Mouse (Mus musculus): ENCODE measurements around the gene Vmn2r8. TPM values are rescaled to one million over a fixed set of nuclear protein-coding genes. Genes with fewer than 3 reads are reported as not detected.
"Not testable (repeated sequence)": the region's sequence is repeated elsewhere in the genome, so short reads cannot be mapped to it uniquely, and the experiment has no call there.

Vmn2r8 gene
- not detected in 2 replicates for total RNA-seq (2017)

DNA sequence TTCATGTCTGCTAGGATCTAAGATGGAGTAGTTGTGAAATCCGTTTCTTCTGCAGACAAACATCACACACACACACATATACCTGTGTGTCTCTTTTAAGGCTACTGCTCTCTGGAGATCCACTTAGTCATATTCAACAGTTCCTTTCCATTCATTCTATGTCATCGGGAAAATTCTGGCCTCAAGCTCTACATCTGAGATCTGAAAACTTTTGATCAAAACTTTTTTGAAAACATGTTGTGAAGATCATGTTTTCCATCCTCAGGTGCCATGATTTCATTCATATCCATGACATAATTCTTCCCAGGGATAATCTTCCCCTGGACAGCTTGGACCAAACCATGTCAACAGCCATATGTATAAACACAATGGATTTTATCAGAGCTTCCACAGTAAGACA lies at the start of gene Vmn2r8:
TSS of gene Vmn2r8 (minus strand) at position 101 of the 400 bp plus-strand sequence.
- ATAC-seq (replicated peaks in 1 of 2; ENCODE audit: insufficient read depth in 1 of 2, low FRiP score in 2 of 2, low TSS enrichment in 1 of 2, low read depth in 1 of 2, poor library complexity in 2 of 2, severe bottlenecking in 2 of 2): not testable (repeated sequence)

DNA sequence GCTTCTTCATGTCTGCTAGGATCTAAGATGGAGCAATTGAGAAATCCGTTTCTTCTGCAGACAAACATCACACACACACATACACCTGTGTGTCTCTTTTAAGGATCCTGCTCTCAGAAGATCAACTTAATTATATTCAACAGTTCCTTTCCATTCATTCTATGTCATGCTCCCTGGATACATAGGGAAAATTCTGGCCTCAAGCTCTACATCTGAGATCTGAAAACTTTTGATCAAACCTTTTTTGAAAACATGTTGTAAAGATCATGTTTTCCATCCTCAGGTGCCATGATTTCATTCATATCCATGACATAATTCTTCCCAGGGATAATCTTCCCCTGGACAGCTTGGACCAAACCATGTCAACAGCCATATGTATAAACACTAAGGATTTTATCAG lies 43.9 kb upstream of the Vmn2r8 start, which contains the start of gene Vmn2r9:
TSS of gene Vmn2r9 (minus strand) at position 101 of the 400 bp plus-strand sequence.
- not testable (repeated sequence) for ATAC-seq (replicated peaks in 1 of 2; ENCODE audit: insufficient read depth in 1 of 2, low FRiP score in 2 of 2, low TSS enrichment in 1 of 2, low read depth in 1 of 2, poor library complexity in 2 of 2, severe bottlenecking in 2 of 2)

DNA sequence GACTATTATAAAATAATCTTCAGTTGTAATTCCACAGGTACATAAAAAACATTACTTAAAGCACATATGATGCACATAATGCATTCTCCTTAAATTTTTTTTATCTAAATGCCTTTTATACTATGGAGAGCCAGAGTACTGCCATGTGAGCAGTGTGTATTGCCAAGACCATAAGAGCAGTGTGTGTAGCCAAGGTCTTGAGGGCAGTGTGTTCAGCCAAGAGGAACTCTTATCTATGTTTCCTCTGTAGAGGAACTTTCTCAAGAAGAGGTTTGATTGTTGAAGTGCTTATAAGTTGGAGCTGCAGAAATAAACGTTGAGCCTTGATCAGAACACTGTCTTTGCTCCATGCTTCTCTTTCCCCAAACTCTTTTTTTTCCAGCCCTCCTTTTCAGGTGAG lies 40.8 kb upstream of the Vmn2r8 start:
- ATAC-seq (replicated peaks in 1 of 2; ENCODE audit: insufficient read depth in 1 of 2, low FRiP score in 2 of 2, low TSS enrichment in 1 of 2, low read depth in 1 of 2, poor library complexity in 2 of 2, severe bottlenecking in 2 of 2): no peak

DNA sequence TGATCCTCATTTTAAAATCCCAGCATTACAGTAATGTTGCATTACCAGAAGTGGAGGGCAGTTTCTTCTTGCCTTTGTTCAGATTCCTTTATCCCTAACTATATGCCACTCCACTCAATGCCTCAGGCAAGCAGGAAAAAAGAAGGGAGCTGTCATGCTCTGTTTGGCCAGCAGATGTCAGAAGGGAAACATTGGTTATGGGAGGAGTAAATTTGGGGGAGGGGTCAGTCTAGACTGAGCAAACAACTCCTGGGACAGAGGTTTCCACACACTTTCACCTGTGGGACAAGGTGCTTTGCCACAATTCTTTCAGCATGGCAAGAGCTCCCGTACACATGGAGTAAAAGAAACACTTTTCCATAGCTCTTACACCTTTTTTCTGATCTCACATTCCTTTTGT lies 27.5 kb upstream of the Vmn2r8 start:
- ATAC-seq (replicated peaks in 1 of 2; ENCODE audit: insufficient read depth in 1 of 2, low FRiP score in 2 of 2, low TSS enrichment in 1 of 2, low read depth in 1 of 2, poor library complexity in 2 of 2, severe bottlenecking in 2 of 2): no peak

DNA sequence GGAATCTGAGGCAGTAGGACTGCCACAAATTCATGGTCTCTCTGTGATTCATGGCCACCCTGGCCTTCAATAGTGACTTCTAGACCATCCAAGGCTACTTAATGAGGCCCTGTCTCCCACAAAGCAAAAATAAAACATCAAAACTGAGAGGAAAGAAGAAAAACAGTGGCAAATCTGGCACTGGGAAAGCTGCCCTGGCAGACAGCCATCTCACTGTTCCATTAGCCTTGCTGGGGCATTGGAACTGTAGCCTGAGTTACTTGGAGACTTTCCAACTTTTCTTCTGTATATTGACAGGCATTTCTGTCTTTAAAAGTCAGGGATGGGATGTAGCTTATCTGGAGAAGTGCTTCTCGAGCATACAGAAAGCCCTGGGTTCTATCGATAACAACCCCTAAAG lies 14.6 kb upstream of the Vmn2r8 start:
- no peak for ATAC-seq (replicated peaks in 1 of 2; ENCODE audit: insufficient read depth in 1 of 2, low FRiP score in 2 of 2, low TSS enrichment in 1 of 2, low read depth in 1 of 2, poor library complexity in 2 of 2, severe bottlenecking in 2 of 2)

DNA sequence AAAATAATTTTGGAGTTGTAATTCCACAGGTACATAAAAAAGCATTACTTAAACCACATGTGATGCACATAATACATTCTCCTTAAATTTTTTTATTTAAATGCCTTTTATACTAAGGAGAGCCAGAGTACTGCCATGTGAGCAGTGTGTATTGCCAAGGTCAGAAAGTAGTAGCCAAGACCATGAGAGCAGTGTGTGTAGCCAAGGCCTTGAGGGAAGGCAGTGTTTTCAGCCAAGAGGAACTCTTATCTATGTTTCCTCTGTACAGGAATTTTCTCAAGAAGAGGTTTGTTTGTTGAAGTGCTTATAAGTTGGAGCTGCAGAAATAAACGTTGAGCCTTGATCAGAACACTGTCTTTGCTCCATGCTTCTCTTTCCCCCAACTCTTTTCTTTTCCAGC lies 5.0 kb downstream of the Vmn2r8 start:
- no peak for ATAC-seq (replicated peaks in 1 of 2; ENCODE audit: insufficient read depth in 1 of 2, low FRiP score in 2 of 2, low TSS enrichment in 1 of 2, low read depth in 1 of 2, poor library complexity in 2 of 2, severe bottlenecking in 2 of 2)

DNA sequence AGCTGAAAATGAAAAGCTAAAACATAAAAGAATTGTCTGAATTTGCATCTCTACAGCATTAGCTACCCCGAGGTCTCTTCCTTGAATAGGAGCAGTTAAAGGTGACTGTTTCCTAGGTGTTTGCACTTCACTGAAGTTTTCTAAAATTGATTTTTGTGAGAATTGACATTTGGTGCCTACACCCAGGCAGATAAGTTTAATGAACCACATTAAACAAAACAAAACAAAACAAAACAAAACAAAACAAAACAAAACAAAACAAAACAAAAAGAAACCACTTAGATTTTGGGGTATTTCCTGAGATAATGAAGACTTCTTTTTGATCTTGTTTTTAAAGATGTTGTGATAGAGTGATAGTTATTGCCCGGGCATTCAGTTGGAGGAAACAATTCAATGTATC lies 13.4 kb downstream of the Vmn2r8 start, which contains the start of gene Tmed11:
TSS of gene Tmed11 (minus strand) at position 101 of the 400 bp plus-strand sequence.
- ATAC-seq (replicated peaks in 1 of 2; ENCODE audit: insufficient read depth in 1 of 2, low FRiP score in 2 of 2, low TSS enrichment in 1 of 2, low read depth in 1 of 2, poor library complexity in 2 of 2, severe bottlenecking in 2 of 2): not testable (repeated sequence)

DNA sequence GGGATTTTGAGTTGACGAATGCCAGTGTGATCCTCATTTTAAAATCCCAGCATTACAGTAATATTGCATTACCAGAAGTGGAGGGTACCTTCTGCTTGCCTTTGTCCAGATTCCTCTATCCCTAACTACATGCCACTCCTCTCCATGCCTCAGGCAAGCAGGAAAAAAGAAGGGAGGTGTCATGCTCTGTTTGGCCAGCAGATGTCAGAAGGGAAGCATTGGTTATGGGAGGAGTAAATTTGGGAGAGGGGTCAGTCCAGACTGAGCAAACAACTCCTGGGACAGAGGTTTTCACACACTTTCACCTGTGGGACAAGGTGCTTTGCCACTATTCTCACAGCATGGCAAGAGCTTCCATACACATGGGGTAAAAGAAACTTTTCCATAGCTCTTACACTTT lies 18.3 kb downstream of the Vmn2r8 start:
- ATAC-seq (replicated peaks in 1 of 2; ENCODE audit: insufficient read depth in 1 of 2, low FRiP score in 2 of 2, low TSS enrichment in 1 of 2, low read depth in 1 of 2, poor library complexity in 2 of 2, severe bottlenecking in 2 of 2): 0 out of 4 replicates have a peak, but pooled peaks of 1 of the 2 experiments have one; percentile 17

DNA sequence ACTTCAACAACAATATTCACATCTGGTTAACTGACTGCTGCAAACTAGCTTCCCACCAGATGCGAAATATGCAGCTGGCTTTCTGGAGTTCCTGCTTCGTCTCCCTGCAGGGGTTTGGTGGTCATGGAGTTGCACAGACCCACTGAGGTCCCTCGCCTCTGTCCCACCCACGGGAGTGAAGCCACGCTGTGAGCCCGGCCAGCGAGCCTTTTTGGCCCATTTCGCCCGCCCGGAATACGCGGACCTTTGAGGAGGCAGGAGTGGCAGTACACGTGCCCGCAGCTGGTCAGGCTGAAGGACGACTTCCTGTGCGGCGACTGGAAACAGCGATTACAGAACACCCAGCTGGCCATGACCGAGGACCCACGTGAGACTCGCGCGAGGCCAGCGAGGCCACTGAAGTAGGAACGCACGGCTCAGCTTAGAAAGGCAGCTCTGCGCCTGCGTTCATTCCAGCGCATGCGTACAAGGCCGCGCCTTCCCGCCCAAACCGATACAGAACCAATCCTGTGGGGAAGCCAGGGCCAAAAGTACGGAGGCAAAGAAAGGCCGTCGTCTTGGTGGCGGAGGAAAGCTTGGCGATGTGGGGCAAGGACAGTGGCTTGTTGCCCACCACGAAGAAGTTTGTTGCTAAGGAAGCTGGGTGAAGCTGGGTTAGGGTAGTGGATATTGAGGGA lies 33.9 kb downstream of the Vmn2r8 start, which contains the start of gene Rnf212:
TSS of gene Rnf212 (minus strand) at position 353 of the 677 bp plus-strand sequence.
- ATAC-seq (replicated peaks in 1 of 2; ENCODE audit: insufficient read depth in 1 of 2, low FRiP score in 2 of 2, low TSS enrichment in 1 of 2, low read depth in 1 of 2, poor library complexity in 2 of 2, severe bottlenecking in 2 of 2): no peak

DNA sequence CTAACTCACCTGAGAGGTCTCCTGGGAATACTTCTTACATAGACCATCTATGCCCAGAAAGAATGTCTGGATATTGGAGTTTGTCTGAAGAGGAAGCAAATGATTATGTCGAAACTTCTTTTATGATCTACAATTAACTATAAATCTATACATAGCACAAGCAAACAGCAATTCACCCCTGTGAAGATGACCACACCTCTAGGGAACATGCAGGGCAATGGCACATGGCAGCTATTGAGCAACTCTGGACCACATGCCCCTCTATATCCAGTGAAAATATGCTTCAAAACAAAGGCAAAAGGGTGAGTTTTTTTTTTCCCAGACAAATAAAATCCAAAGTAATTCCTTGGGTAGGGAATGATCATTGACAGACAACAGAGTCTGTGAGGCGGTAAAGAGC lies 48.6 kb downstream of the Vmn2r8 start:
- no peak for ATAC-seq (replicated peaks in 1 of 2; ENCODE audit: insufficient read depth in 1 of 2, low FRiP score in 2 of 2, low TSS enrichment in 1 of 2, low read depth in 1 of 2, poor library complexity in 2 of 2, severe bottlenecking in 2 of 2)

DNA sequence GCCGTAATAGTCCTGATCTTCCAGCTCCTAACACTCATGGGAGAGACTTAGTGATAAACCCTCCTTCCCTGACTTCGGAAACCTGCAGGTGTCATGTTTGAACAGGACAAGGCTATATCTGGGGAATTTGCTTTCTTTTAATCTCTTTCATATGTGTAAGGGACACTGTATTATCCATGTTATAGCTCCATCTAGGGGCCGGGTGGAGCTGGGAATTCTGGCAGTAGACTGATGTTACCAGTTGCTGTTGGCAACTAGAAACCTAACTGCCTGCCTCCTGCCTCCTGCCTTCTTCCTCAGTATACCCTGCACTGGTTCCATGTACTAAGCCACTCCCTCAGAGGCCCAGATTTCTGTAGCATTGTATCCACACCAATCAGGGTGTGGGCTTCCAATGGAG lies 50.3 kb downstream of the Vmn2r8 start:
- ATAC-seq (replicated peaks in 1 of 2; ENCODE audit: insufficient read depth in 1 of 2, low FRiP score in 2 of 2, low TSS enrichment in 1 of 2, low read depth in 1 of 2, poor library complexity in 2 of 2, severe bottlenecking in 2 of 2): 0 out of 4 replicates have a peak, but pooled peaks of 1 of the 2 experiments have one; percentile 17

DNA sequence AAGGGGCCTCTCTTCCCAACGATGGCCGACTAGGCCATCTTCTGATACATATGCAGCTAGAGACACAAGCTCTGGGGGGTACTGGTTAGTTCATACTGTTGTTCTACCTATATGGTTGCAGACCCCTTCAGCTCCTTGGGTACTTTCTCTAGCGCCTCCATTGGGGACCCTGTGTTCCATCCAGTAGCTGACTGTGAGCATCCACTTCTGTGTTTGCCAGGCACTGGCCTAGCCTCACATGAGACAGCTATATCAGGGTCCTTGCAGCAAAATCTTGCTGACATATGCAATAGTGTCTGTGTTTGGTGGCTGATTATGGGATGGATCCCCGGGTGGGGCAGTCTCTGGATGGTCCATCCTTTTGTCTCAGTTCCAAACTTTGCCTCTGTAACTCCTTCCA lies 57.4 kb downstream of the Vmn2r8 start:
- ATAC-seq (replicated peaks in 1 of 2; ENCODE audit: insufficient read depth in 1 of 2, low FRiP score in 2 of 2, low TSS enrichment in 1 of 2, low read depth in 1 of 2, poor library complexity in 2 of 2, severe bottlenecking in 2 of 2): not testable (repeated sequence)

DNA sequence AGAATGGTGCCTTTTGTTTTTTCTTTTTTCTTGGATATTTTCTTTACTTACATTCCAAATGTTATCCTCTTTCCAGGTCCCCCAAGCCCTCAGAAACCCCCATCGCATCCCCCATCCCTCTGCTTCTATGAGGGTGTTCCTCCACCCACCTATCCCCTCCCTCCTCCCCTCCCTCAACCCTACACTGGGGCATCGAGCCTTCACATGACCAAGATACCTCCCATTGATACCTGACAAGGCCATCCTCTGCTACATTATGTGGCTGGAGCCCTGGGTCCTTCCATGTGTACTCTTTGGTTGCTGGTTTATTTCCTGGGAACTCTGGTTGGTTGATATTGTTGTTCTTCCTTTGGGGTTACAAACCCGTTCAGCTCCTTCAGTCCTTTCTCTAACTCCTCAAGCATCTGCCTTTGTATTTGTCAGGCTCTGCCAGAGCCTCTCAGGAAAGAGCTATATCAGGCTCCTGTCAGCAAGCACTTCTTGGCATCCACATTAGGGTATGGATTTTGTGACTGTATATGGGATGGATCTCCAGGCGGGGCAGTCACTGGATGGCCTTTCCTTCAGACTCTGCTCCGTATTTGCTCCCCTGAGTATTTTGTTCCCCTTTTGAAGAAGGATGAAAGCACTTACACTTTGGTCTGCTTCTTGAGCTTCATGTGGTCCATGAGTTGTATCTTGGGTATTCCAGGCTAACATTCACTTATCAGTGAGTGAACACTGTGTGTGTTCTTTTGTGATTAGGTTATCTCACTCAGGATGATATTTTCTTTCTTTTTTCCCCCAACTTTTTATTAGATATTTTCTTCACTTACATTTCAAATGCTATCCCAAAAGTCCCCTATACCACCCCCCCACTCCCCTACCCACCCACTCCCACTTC lies 58.1 kb downstream of the Vmn2r8 start:
- ATAC-seq (replicated peaks in 1 of 2; ENCODE audit: insufficient read depth in 1 of 2, low FRiP score in 2 of 2, low TSS enrichment in 1 of 2, low read depth in 1 of 2, poor library complexity in 2 of 2, severe bottlenecking in 2 of 2): no peak

DNA sequence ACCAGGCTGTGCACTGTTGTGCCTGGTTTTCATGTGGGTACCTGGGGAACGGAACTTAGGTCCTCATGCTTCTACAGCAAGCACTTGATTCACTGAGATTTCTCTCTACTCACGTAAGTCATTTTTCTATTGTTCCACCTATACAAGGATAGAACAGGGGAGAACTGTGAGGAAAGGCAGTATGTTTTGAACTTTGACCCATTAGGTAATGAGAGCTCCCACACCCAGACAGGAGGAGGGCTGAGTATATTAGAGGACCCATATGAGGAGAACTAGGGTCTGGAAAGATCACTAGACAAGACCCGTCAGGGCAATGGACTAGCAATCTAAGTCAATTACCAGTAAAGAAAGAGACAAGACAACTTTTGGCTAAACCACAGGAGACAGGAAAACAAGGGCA lies 64.0 kb downstream of the Vmn2r8 start:
- no peak for ATAC-seq (replicated peaks in 1 of 2; ENCODE audit: insufficient read depth in 1 of 2, low FRiP score in 2 of 2, low TSS enrichment in 1 of 2, low read depth in 1 of 2, poor library complexity in 2 of 2, severe bottlenecking in 2 of 2)

DNA sequence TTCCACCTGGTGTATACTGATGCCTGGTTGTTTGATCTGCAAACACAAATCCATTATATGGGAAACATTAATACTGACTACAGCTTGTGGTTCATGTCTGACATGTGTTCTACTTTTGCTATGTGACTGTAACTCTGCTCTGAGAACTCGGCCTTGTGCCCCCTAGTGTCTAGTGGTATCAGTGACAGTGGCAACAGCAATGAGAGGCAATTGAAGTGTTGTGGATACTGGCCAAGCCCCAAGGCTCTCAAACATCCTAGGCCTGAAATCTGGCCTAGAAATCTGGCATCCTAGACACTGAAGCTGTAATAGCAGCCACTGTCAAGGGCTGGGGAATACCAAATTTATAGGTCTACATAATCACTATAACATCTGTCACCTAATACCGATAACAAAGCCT lies 64.8 kb downstream of the Vmn2r8 start:
- 0 out of 4 replicates have a peak, but pooled peaks of 1 of the 2 experiments have one; percentile 32 for ATAC-seq (replicated peaks in 1 of 2; ENCODE audit: insufficient read depth in 1 of 2, low FRiP score in 2 of 2, low TSS enrichment in 1 of 2, low read depth in 1 of 2, poor library complexity in 2 of 2, severe bottlenecking in 2 of 2)

DNA sequence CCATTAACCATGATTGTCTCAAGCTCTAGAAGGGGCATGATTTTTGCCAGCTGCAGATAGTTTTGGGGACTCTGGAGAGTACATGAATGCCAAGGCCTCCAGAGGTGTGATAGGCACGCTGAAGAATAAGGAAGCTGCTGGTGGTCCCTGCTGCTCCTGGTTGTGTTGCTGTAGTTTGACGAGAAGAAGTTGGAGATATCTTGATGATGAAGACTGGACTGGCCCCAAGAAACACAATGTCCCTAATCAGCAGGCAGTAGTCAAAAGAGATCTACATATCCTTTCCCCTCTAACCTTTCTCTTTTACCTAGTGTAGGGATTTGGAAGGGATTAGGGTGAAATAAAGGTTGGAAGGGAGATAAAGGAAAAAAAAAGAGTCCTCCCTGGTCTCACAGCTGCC lies 66.1 kb downstream of the Vmn2r8 start:
- no peak for ATAC-seq (replicated peaks in 1 of 2; ENCODE audit: insufficient read depth in 1 of 2, low FRiP score in 2 of 2, low TSS enrichment in 1 of 2, low read depth in 1 of 2, poor library complexity in 2 of 2, severe bottlenecking in 2 of 2)

DNA sequence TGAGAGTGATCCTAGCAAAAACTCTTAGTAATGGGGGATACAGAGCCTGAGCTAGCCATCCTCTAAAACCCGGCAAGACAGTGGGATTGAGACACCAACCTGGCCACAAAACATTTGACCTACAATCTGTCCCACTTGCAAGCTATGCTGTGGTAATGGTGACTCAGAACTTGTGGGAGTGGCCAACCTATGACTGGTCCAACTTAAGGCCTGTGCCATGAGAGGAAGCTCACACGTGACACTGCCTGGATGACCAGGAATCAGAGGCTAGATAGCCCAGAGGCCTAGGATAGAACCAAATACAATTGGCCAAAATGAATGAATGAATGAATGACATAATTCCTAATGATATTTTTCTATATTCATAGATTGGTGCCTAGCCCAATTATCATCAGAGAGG lies 66.8 kb downstream of the Vmn2r8 start:
- no peak for ATAC-seq (replicated peaks in 1 of 2; ENCODE audit: insufficient read depth in 1 of 2, low FRiP score in 2 of 2, low TSS enrichment in 1 of 2, low read depth in 1 of 2, poor library complexity in 2 of 2, severe bottlenecking in 2 of 2)

Measured in hematopoietic stem cell, adult 5-6 weeks (primary cell).